Mouse (Mus musculus): ENCODE data around the gene B9d2.

Gene B9d2

GRCm38 (mm10) chr7:25680514-25681258, at the start of gene B9d2:
Gene B9d2 (plus strand): TSS chr7:25680780.
- peak; percentile 97 for DNase-seq

GRCm38 (mm10) chr7:25632679-25633078, 47.9 kb upstream of the B9d2 start:
- no peak for DNase-seq

GRCm38 (mm10) chr7:25636373-25636772, 44.2 kb upstream of the B9d2 start:
- no peak for DNase-seq

- no peak for DNase-seq
Measured at GRCm38 (mm10) chr7:25637099-25637498, 43.5 kb upstream of the B9d2 start.

- no peak for DNase-seq
Measured at GRCm38 (mm10) chr7:25639754-25640153, 40.8 kb upstream of the B9d2 start.

GRCm38 (mm10) chr7:25644136-25644535, 36.4 kb upstream of the B9d2 start:
- DNase-seq: no peak

GRCm38 (mm10) chr7:25644631-25645030, 35.9 kb upstream of the B9d2 start:
- DNase-seq: peak; percentile 43

- no peak for DNase-seq
Measured at GRCm38 (mm10) chr7:25645074-25645473, 35.5 kb upstream of the B9d2 start.

- no peak for DNase-seq
Measured at GRCm38 (mm10) chr7:25647574-25648123, 32.9 kb upstream of the B9d2 start.

GRCm38 (mm10) chr7:25649839-25650238, 30.7 kb upstream of the B9d2 start:
- no peak for DNase-seq

- DNase-seq: no peak
Measured at GRCm38 (mm10) chr7:25651281-25651680, 29.3 kb upstream of the B9d2 start.

- DNase-seq: no peak
Measured at GRCm38 (mm10) chr7:25652244-25652759, 28.3 kb upstream of the B9d2 start.

- DNase-seq: no peak
Measured at GRCm38 (mm10) chr7:25655601-25656428, 24.8 kb upstream of the B9d2 start.

GRCm38 (mm10) chr7:25657785-25658184, 22.8 kb upstream of the B9d2 start:
- no peak for DNase-seq

GRCm38 (mm10) chr7:25658657-25659472, 21.7 kb upstream of the B9d2 start, which contains the start of the genes Bckdha and Exosc5:
Gene Bckdha (minus strand): TSS chr7:25658981.
Gene Exosc5 (plus strand): TSS chr7:25659164.
- DNase-seq: peak; percentile 100

- no peak for DNase-seq
Measured at GRCm38 (mm10) chr7:25666381-25666780, 14.2 kb upstream of the B9d2 start.

GRCm38 (mm10) chr7:25669158-25669557, 11.4 kb upstream of the B9d2 start:
- DNase-seq: no peak

GRCm38 (mm10) chr7:25669631-25670030, 10.9 kb upstream of the B9d2 start:
- no peak for DNase-seq

GRCm38 (mm10) chr7:25670096-25670495, 10.5 kb upstream of the B9d2 start:
- no peak for DNase-seq

- DNase-seq: no peak
Measured at GRCm38 (mm10) chr7:25671686-25672085, 8.9 kb upstream of the B9d2 start.

GRCm38 (mm10) chr7:25672442-25672841, 8.1 kb upstream of the B9d2 start:
- no peak for DNase-seq

GRCm38 (mm10) chr7:25674297-25674696, 6.3 kb upstream of the B9d2 start:
- no peak for DNase-seq

All from retina, postnatal 1 day (tissue).